Mouse (Mus musculus) myocyte (in vitro differentiated cells): ENCODE data around the gene Snx29. TPM values are rescaled to one million over a fixed set of nuclear protein-coding genes. Genes with fewer than 3 reads are reported as not detected.

Experiments
- H3K27me3 ChIP-seq: one replicate; pipeline ENCODE4 v1.6.1; 2011; ENCODE audit not compliant: control insufficient read depth, insufficient read depth, insufficient read length
- H3K36me3 ChIP-seq: one replicate; pipeline ENCODE4 v1.6.1; 2011; ENCODE audit not compliant: control insufficient read depth, insufficient read depth
- H3K4me2 ChIP-seq: one replicate; pipeline ENCODE4 v1.6.1; 2011; ENCODE audit warnings: low read depth, control low read depth
- H3K4me3 ChIP-seq: one replicate; pipeline ENCODE4 v1.5.1; 2011; ENCODE audit warnings: mild to moderate bottlenecking, control low read depth, moderate library complexity
- H3K79me2 ChIP-seq: one replicate; pipeline ENCODE4 v1.6.1; 2011; ENCODE audit not compliant: control insufficient read depth, insufficient read depth
- H3ac ChIP-seq: one replicate; pipeline ENCODE4 v1.6.1; 2011; ENCODE audit not compliant: control insufficient read depth, insufficient read length
- CEBPB ChIP-seq: IDR thresholded peaks from 2 replicates; pipeline ENCODE4 v1.6.1; 2011; ENCODE audit warnings: mild to moderate bottlenecking, moderate library complexity; ENCODE audit not compliant: poor library complexity, insufficient read depth, severe bottlenecking
- E2F4 ChIP-seq: IDR thresholded peaks from one replicate; pipeline ENCODE4 v1.6.1; 2011; ENCODE audit warnings: mild to moderate bottlenecking, control low read depth, moderate library complexity; ENCODE audit not compliant: insufficient read depth
- MAX ChIP-seq: IDR thresholded peaks from one replicate; pipeline ENCODE4 v1.6.1; 2011; ENCODE audit warnings: low read depth, mild to moderate bottlenecking, control low read depth
- MYOD1 ChIP-seq, 3 experiments: IDR thresholded peaks; one replicate each; pipeline ENCODE4 v1.6.1; 2011; ENCODE audit warnings: control low read depth in 2 of 3, low read depth in 2 of 3, mild to moderate bottlenecking in 2 of 3, moderate library complexity in 1 of 3; ENCODE audit not compliant: insufficient read length in 2 of 3, control insufficient read depth in 1 of 3
- MYOG ChIP-seq, 3 experiments: IDR thresholded peaks; one replicate each; pipeline ENCODE4 v1.6.1; 2011; ENCODE audit warnings: control low read depth in 2 of 3, low read depth in 2 of 3, mild to moderate bottlenecking in 2 of 3; ENCODE audit not compliant: insufficient read length in 2 of 3, control insufficient read depth in 1 of 3, insufficient read depth in 1 of 3
- POLR2A ChIP-seq: IDR thresholded peaks from one replicate; pipeline ENCODE4 v1.6.1; 2011; ENCODE audit warnings: low read depth, mild to moderate bottlenecking, control low read depth, moderate library complexity; ENCODE audit not compliant: insufficient read length
- POLR2AphosphoS2 ChIP-seq: IDR thresholded peaks from one replicate; pipeline ENCODE4 v1.6.1; 2011; ENCODE audit warnings: low read depth, control low read depth; ENCODE audit not compliant: insufficient read length
- REST ChIP-seq: IDR thresholded peaks from one replicate; pipeline ENCODE4 v1.6.1; 2011; ENCODE audit warnings: mild to moderate bottlenecking, control low read depth, moderate library complexity; ENCODE audit not compliant: insufficient read depth, insufficient read length
- SRF ChIP-seq: IDR thresholded peaks from one replicate; pipeline ENCODE4 v1.6.1; 2011; ENCODE audit warnings: low read depth; ENCODE audit not compliant: control insufficient read depth, insufficient read length
- TCF12 ChIP-seq: IDR thresholded peaks from one replicate; pipeline ENCODE4 v1.6.1; 2011; ENCODE audit warnings: mild to moderate bottlenecking, control low read depth; ENCODE audit not compliant: poor library complexity, insufficient read depth, severe bottlenecking
- TCF3 ChIP-seq: IDR thresholded peaks from one replicate; pipeline ENCODE4 v1.6.1; 2011; ENCODE audit warnings: low read depth, control low read depth; ENCODE audit not compliant: insufficient read length
- USF1 ChIP-seq: IDR thresholded peaks from one replicate; pipeline ENCODE4 v1.6.1; 2011; ENCODE audit warnings: low read depth, mild to moderate bottlenecking, control low read depth, moderate library complexity
- polyA plus RNA-seq: library from polyadenylated mRNA; unstranded; fragments of >200 nt; fragmentation: generic; extraction: Trizol; gene quantifications from one replicate; pipeline ENCODE4 v1.2.1, GENCODE M21; 2012; ENCODE audit warnings: missing spikeins

Snx29 gene
- polyA plus RNA-seq, 1 experiment = 1.7 TPM

DNA sequence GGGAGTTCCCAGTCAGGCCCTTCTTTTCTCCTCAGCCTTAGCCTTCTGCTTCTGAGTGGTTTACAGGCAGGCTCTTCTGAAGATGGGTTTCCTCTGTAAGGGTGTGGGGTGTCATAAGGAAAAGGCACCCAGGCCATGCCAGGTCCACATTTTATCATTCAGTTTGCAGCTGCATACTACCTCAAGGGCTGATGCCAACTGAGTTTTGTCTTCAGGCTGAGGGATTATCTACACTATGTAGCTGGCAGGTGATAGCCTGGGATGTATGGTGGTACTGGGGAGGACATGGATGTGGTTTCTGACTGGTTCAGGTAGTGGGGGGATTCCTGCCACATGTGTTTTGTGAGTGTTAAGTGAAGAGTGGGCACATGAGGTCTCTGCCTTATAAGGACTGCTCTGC lies 266.0 kb downstream of the Snx29 start:
- no peak overlapping the region for H3K4me2 ChIP-seq
- H3K79me2 ChIP-seq = no peaks in the 10 kb centered on the region
- H3K36me3 ChIP-seq = no peaks in the 10 kb centered on the region
- no peak for TF ChIP-seq REST
- no peak for TF ChIP-seq MYOG (IDR thresholded peaks at IDR 0.05; ENCODE audit: control insufficient read depth in 1 of 3, insufficient read depth in 1 of 3, insufficient read length in 2 of 3, low read depth in 2 of 3)
- TF ChIP-seq TCF12 = no peak
- TF ChIP-seq MAX = no peak
- H3K27me3 ChIP-seq = no peaks in the 10 kb centered on the region
- H3K4me3 ChIP-seq = no peak overlapping the region
- H3ac ChIP-seq = no peak overlapping the region

- H3ac ChIP-seq = no peak overlapping the region
- TF ChIP-seq POLR2AphosphoS2 (no peak), POLR2A (no peak), TCF12 (no peak), REST (no peak), SRF (no peak), TCF3 (no peak), E2F4 (no peak), MAX (no peak), CEBPB (no peak), MYOG (IDR thresholded peaks at IDR 0.05; ENCODE audit: control insufficient read depth in 1 of 3, insufficient read depth in 1 of 3, insufficient read length in 2 of 3, low read depth in 2 of 3) (no peak), USF1 (no peak), MYOD1 (IDR thresholded peaks at IDR 0.05; ENCODE audit: control insufficient read depth in 1 of 3, insufficient read length in 2 of 3, low read depth in 2 of 3) (no peak)
- no peaks in the 10 kb centered on the region for H3K79me2 ChIP-seq
- H3K4me3 ChIP-seq = no peak overlapping the region
- H3K27me3 ChIP-seq = no peaks in the 10 kb centered on the region
- H3K36me3 ChIP-seq = no peaks in the 10 kb centered on the region
- H3K4me2 ChIP-seq = no peak overlapping the region
Measured at GRCm38 (mm10) chr16:11589336-11589735, 266.6 kb downstream of the Snx29 start.

- no peaks in the 10 kb centered on the region for H3K79me2 ChIP-seq
- H3K36me3 ChIP-seq = no peaks in the 10 kb centered on the region
- H3ac ChIP-seq = no peak overlapping the region
- no peaks in the 10 kb centered on the region for H3K27me3 ChIP-seq
- H3K4me2 ChIP-seq = no peak overlapping the region
- TF ChIP-seq E2F4 (no peak), TCF12 (no peak)
- H3K4me3 ChIP-seq = no peak overlapping the region
Measured at GRCm38 (mm10) chr16:11589782-11590695, 267.3 kb downstream of the Snx29 start.

DNA sequence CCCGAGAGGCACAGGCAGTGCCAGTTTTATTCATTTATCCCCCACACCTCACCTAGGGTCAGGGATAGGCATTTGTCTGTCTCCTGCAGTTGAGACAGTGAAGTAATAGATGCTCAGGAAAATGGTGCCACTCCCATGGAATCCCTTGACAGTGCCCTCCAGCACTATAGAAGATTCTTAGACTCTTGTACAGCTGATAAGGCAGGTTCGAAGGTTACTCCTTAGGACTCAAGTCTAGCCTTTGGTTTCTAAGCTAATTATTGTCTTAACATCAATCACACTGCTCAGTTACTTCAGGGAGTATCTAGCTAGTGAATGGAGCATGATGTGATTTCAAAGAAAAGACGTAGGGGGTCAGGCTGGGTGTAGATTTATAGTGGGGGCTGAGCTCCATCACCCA lies 273.9 kb downstream of the Snx29 start:
- TF ChIP-seq E2F4 (no peak), TCF3 (no peak), CEBPB (no peak), MYOD1 (IDR thresholded peaks at IDR 0.05; ENCODE audit: control insufficient read depth in 1 of 3, insufficient read length in 2 of 3, low read depth in 2 of 3) (no peak), POLR2A (no peak), USF1 (no peak), SRF (no peak)
- Histone ChIP-seq H3K36me3 (no peaks in the 10 kb centered on the region), H3ac (no peak overlapping the region), H3K4me3 (no peak overlapping the region), H3K79me2 (no peaks in the 10 kb centered on the region), H3K4me2 (no peak overlapping the region), H3K27me3 (no peaks in the 10 kb centered on the region)

- no peak overlapping the region for H3K4me2 ChIP-seq
- TF ChIP-seq MYOD1 (IDR thresholded peaks at IDR 0.05; ENCODE audit: control insufficient read depth in 1 of 3, insufficient read length in 2 of 3, low read depth in 2 of 3) (no peak), POLR2A (no peak), SRF (no peak), TCF3 (no peak), USF1 (no peak), MYOG (IDR thresholded peaks at IDR 0.05; ENCODE audit: control insufficient read depth in 1 of 3, insufficient read depth in 1 of 3, insufficient read length in 2 of 3, low read depth in 2 of 3) (no peak), CEBPB (no peak), POLR2AphosphoS2 (no peak)
- H3K27me3 ChIP-seq = no peaks in the 10 kb centered on the region
- H3ac ChIP-seq = no peak overlapping the region
- H3K79me2 ChIP-seq = no peaks in the 10 kb centered on the region
- H3K4me3 ChIP-seq = no peak overlapping the region
- H3K36me3 ChIP-seq = no peaks in the 10 kb centered on the region
Measured at GRCm38 (mm10) chr16:11597769-11598168, 275.1 kb downstream of the Snx29 start.
